Mouse (Mus musculus): ENCODE data around the gene Papss2. TPM values are rescaled to one million over a fixed set of nuclear protein-coding genes. Genes with fewer than 3 reads are reported as not detected.
"Not testable (repeated sequence)": the region's sequence is repeated elsewhere in the genome, so short reads cannot be mapped to it uniquely, and the experiment has no call there.

Gene Papss2
- polyA plus RNA-seq, 1 experiment from 2014 or later, result 2.1 TPM

- no peak overlapping the region for H3K9ac ChIP-seq (ENCODE audit: low read length)
- H3K27ac ChIP-seq (ENCODE audit: low read depth, low read length), result no peak overlapping the region
- H3K4me3 ChIP-seq (ENCODE audit: low read depth, low read length), result no peak overlapping the region
- H3K4me2 ChIP-seq, result no peak overlapping the region
- H3K36me3 ChIP-seq (ENCODE audit: control insufficient read depth, insufficient read depth, low read length), result no peaks in the 10 kb centered on the region
- ATAC-seq (ENCODE audit: low FRiP score) (no peak), DNase-seq (ENCODE audit: low spot score, missing footprints) (no peak)
- no peaks in the 10 kb centered on the region for H3K9me3 ChIP-seq (ENCODE audit: control insufficient read depth, low read length)
- no peaks in the 10 kb centered on the region for H3K4me1 ChIP-seq (ENCODE audit: control insufficient read depth, insufficient read depth, low read length)
- WGBS, result 84% methylated on average over 5 of the region's 5 CpGs
- H3K27me3 ChIP-seq (ENCODE audit: control insufficient read depth, insufficient read depth, low read length), result no peaks in the 10 kb centered on the region
Measured at GRCm38 (mm10) chr19:32659346-32659745, 63.8 kb downstream of the Papss2 start.

- H3K9ac ChIP-seq (ENCODE audit: low read length), result no peak overlapping the region
- H3K4me2 ChIP-seq, result no peak overlapping the region
- DNase-seq (ENCODE audit: low spot score, missing footprints) (no peak), ATAC-seq (ENCODE audit: low FRiP score) (no peak)
- no peak overlapping the region for H3K4me3 ChIP-seq (ENCODE audit: low read depth, low read length)
- no peaks in the 10 kb centered on the region for H3K36me3 ChIP-seq (ENCODE audit: control insufficient read depth, insufficient read depth, low read length)
- no peaks in the 10 kb centered on the region for H3K9me3 ChIP-seq (ENCODE audit: control insufficient read depth, low read length)
- H3K27ac ChIP-seq (ENCODE audit: low read depth, low read length), result no peak overlapping the region
- H3K4me1 ChIP-seq (ENCODE audit: control insufficient read depth, insufficient read depth, low read length), result no peaks in the 10 kb centered on the region
- H3K27me3 ChIP-seq (ENCODE audit: control insufficient read depth, insufficient read depth, low read length), result no peaks in the 10 kb centered on the region
- WGBS, result 87% methylated on average over 6 of the region's 6 CpGs
Measured at GRCm38 (mm10) chr19:32662936-32663335, 67.3 kb downstream of the Papss2 start.

GRCm38 (mm10) chr19:32665243-32665642, 69.7 kb downstream of the Papss2 start:
- H3K9me3 ChIP-seq (ENCODE audit: control insufficient read depth, low read length), result no peaks in the 10 kb centered on the region
- no peak overlapping the region for H3K9ac ChIP-seq (ENCODE audit: low read length)
- DNase-seq (ENCODE audit: low spot score, missing footprints) (no peak), ATAC-seq (ENCODE audit: low FRiP score) (no peak)
- H3K4me2 ChIP-seq, result no peak overlapping the region
- H3K27ac ChIP-seq (ENCODE audit: low read depth, low read length), result no peak overlapping the region
- 89% methylated on average over 8 of the region's 8 CpGs for WGBS
- H3K4me1 ChIP-seq (ENCODE audit: control insufficient read depth, insufficient read depth, low read length), result no peaks in the 10 kb centered on the region
- no peaks in the 10 kb centered on the region for H3K36me3 ChIP-seq (ENCODE audit: control insufficient read depth, insufficient read depth, low read length)
- H3K4me3 ChIP-seq (ENCODE audit: low read depth, low read length), result no peak overlapping the region
- no peaks in the 10 kb centered on the region for H3K27me3 ChIP-seq (ENCODE audit: control insufficient read depth, insufficient read depth, low read length)

GRCm38 (mm10) chr19:32667830-32668229, 72.2 kb downstream of the Papss2 start:
- not testable (repeated sequence) for H3K4me1 ChIP-seq (ENCODE audit: control insufficient read depth, insufficient read depth, low read length); H3K9ac ChIP-seq (ENCODE audit: low read length); H3K4me3 ChIP-seq (ENCODE audit: low read depth, low read length); H3K27ac ChIP-seq (ENCODE audit: low read depth, low read length); H3K36me3 ChIP-seq (ENCODE audit: control insufficient read depth, insufficient read depth, low read length); H3K9me3 ChIP-seq (ENCODE audit: control insufficient read depth, low read length); H3K27me3 ChIP-seq (ENCODE audit: control insufficient read depth, insufficient read depth, low read length); ATAC-seq (ENCODE audit: low FRiP score); DNase-seq (ENCODE audit: low spot score, missing footprints); H3K4me2 ChIP-seq
- WGBS, result 91% methylated on average over 1 of the region's 1 CpGs

- ATAC-seq (ENCODE audit: low FRiP score), result no peak
- no peak overlapping the region for H3K4me3 ChIP-seq (ENCODE audit: low read depth, low read length)
- no peaks in the 10 kb centered on the region for H3K27me3 ChIP-seq (ENCODE audit: control insufficient read depth, insufficient read depth, low read length)
- H3K4me1 ChIP-seq (ENCODE audit: control insufficient read depth, insufficient read depth, low read length), result no peaks in the 10 kb centered on the region
- WGBS, result 88% methylated on average over 3 of the region's 3 CpGs
- H3K9me3 ChIP-seq (ENCODE audit: control insufficient read depth, low read length), result no peaks in the 10 kb centered on the region
- H3K36me3 ChIP-seq (ENCODE audit: control insufficient read depth, insufficient read depth, low read length), result peaks cover 5% of the 10 kb centered on the region; the same call in 1 of the 2 replicates
- H3K4me2 ChIP-seq, result no peak overlapping the region
- no peak overlapping the region for H3K27ac ChIP-seq (ENCODE audit: low read depth, low read length)
- DNase-seq (ENCODE audit: low spot score, missing footprints), result no peak
- H3K9ac ChIP-seq (ENCODE audit: low read length), result no peak overlapping the region
Measured at GRCm38 (mm10) chr19:32675766-32676165, 80.2 kb downstream of the Papss2 start.

- no peak for ATAC-seq (ENCODE audit: low FRiP score)
- no peaks in the 10 kb centered on the region for H3K9me3 ChIP-seq (ENCODE audit: control insufficient read depth, low read length)
- no peaks in the 10 kb centered on the region for H3K4me1 ChIP-seq (ENCODE audit: control insufficient read depth, insufficient read depth, low read length)
- WGBS, result 97% methylated on average over 2 of the region's 2 CpGs
- no peak overlapping the region for H3K4me3 ChIP-seq (ENCODE audit: low read depth, low read length)
- H3K4me2 ChIP-seq, result no peak overlapping the region
- H3K9ac ChIP-seq (ENCODE audit: low read length), result no peak overlapping the region
- H3K27me3 ChIP-seq (ENCODE audit: control insufficient read depth, insufficient read depth, low read length), result no peaks in the 10 kb centered on the region
- no peak for DNase-seq (ENCODE audit: low spot score, missing footprints)
- no peak overlapping the region for H3K27ac ChIP-seq (ENCODE audit: low read depth, low read length)
- 0 out of 2 replicates have a peak, but pooled peaks cover 3% of the 10 kb centered on the region for H3K36me3 ChIP-seq (ENCODE audit: control insufficient read depth, insufficient read depth, low read length)
Measured at GRCm38 (mm10) chr19:32680894-32681293, 85.3 kb downstream of the Papss2 start.

GRCm38 (mm10) chr19:32683081-32683480, 87.5 kb downstream of the Papss2 start:
- no peak for ATAC-seq (ENCODE audit: low FRiP score)
- no peak overlapping the region for H3K27ac ChIP-seq (ENCODE audit: low read depth, low read length)
- WGBS, result 93% methylated on average over 5 of the region's 5 CpGs
- no peak overlapping the region for H3K4me2 ChIP-seq
- DNase-seq (ENCODE audit: low spot score, missing footprints), result peak; percentile 59
- no peak overlapping the region for H3K4me3 ChIP-seq (ENCODE audit: low read depth, low read length)
- H3K27me3 ChIP-seq (ENCODE audit: control insufficient read depth, insufficient read depth, low read length), result no peaks in the 10 kb centered on the region
- no peaks in the 10 kb centered on the region for H3K4me1 ChIP-seq (ENCODE audit: control insufficient read depth, insufficient read depth, low read length)
- peaks cover 5% of the 10 kb centered on the region; the same call in 1 of the 2 replicates for H3K36me3 ChIP-seq (ENCODE audit: control insufficient read depth, insufficient read depth, low read length)
- no peaks in the 10 kb centered on the region for H3K9me3 ChIP-seq (ENCODE audit: control insufficient read depth, low read length)
- H3K9ac ChIP-seq (ENCODE audit: low read length), result no peak overlapping the region

- WGBS, result 74% methylated on average over 5 of the region's 5 CpGs
- H3K36me3 ChIP-seq (ENCODE audit: control insufficient read depth, insufficient read depth, low read length), result peaks cover 5% of the 10 kb centered on the region; the same call in 1 of the 2 replicates
Measured at GRCm38 (mm10) chr19:32687721-32688120, 92.1 kb downstream of the Papss2 start.

GRCm38 (mm10) chr19:32688227-32688626, 92.6 kb downstream of the Papss2 start:
- 76% methylated on average over 3 of the region's 3 CpGs for WGBS
- not testable (repeated sequence) for H3K9ac ChIP-seq (ENCODE audit: low read length); H3K27ac ChIP-seq (ENCODE audit: low read depth, low read length); ATAC-seq (ENCODE audit: low FRiP score); H3K4me1 ChIP-seq (ENCODE audit: control insufficient read depth, insufficient read depth, low read length); H3K4me2 ChIP-seq; H3K27me3 ChIP-seq (ENCODE audit: control insufficient read depth, insufficient read depth, low read length); H3K4me3 ChIP-seq (ENCODE audit: low read depth, low read length); H3K36me3 ChIP-seq (ENCODE audit: control insufficient read depth, insufficient read depth, low read length); H3K9me3 ChIP-seq (ENCODE audit: control insufficient read depth, low read length)
- peak; percentile 61 for DNase-seq (ENCODE audit: low spot score, missing footprints)

More at GRCm38 (mm10) chr19:32687721-32688120, 92.1 kb downstream of the Papss2 start:
- Histone ChIP-seq H3K27ac (ENCODE audit: low read depth, low read length) (no peak overlapping the region), H3K4me3 (ENCODE audit: low read depth, low read length) (no peak overlapping the region), H3K4me2 (no peak overlapping the region), H3K27me3 (ENCODE audit: control insufficient read depth, insufficient read depth, low read length) (no peaks in the 10 kb centered on the region), H3K4me1 (ENCODE audit: control insufficient read depth, insufficient read depth, low read length) (no peaks in the 10 kb centered on the region), H3K9me3 (ENCODE audit: control insufficient read depth, low read length) (no peaks in the 10 kb centered on the region), H3K9ac (ENCODE audit: low read length) (no peak overlapping the region)
- DNase-seq (ENCODE audit: low spot score, missing footprints), result peak; percentile 70
- no peak for ATAC-seq (ENCODE audit: low FRiP score)
